Mouse (Mus musculus): ENCODE data around the gene Tenm4. TPM values are rescaled to one million over a fixed set of nuclear protein-coding genes. Genes with fewer than 3 reads are reported as not detected.

Gene Tenm4
- polyA plus RNA-seq, 1 experiment from 2014 or later: 49.7 TPM

- 88% methylated on average over 3 of the region's 3 CpGs for WGBS
- no peaks in the 10 kb centered on the region for H3K27me3 ChIP-seq (replicated peaks)
- no peak overlapping the region for H3K4me2 ChIP-seq
- H3K27ac ChIP-seq (replicated peaks): no peak overlapping the region
- H3K9me3 ChIP-seq (replicated peaks): no peaks in the 10 kb centered on the region
- H3K9ac ChIP-seq (replicated peaks): no peak overlapping the region
- H3K36me3 ChIP-seq: no peaks in the 10 kb centered on the region
- no peak for ATAC-seq (ENCODE audit: low FRiP score)
- H3K4me1 ChIP-seq: peaks cover 12% of the 10 kb centered on the region
- H3K4me3 ChIP-seq (replicated peaks): no peak overlapping the region
Observed at GRCm38 (mm10) chr7:96154025-96154424, 17.0 kb upstream of the Tenm4 start.

DNA sequence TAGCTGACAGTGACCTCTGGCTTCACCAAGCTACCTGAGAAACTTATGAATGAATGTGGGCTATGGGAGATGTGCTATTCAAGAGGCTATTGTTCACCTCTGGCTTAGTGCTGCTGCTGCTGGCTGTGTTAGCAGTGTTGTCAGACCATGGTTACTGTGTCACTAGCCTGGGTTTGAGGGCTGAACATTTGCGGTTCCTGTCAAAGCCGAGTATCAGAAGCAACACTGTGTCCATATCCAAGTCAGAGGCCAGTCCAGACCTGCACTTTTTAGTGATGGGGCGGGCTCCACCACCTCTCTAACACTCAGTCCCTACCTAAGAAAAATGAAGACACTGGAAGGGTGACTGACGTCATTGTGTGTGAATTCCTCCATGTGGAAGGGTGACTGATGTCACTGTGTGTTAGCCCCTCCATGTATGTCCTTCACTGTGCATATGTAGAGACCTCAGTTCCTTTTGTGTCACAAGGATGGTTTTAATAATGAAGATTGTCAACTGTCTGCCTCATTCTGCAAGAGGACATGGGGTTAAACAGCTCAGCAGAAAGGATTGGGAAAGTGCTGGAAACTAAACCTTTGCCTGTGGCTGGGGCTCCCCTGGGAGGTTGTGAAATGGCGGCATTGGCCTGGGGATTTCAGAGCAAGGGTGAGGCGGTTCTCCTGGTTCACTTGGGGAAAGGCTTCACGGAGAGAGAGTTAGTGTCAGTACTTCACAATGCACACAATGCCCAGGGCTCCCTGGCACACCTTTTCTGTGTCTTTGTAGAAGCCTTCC lies 14.4 kb upstream of the Tenm4 start:
- peaks cover 12% of the 10 kb centered on the region for H3K4me1 ChIP-seq
- H3K27ac ChIP-seq (replicated peaks): no peak overlapping the region
- H3K36me3 ChIP-seq: no peaks in the 10 kb centered on the region
- H3K9ac ChIP-seq (replicated peaks): no peak overlapping the region
- H3K9me3 ChIP-seq (replicated peaks): no peaks in the 10 kb centered on the region
- no peak for ATAC-seq (ENCODE audit: low FRiP score)
- WGBS: 86% methylated on average over 7 of the region's 7 CpGs
- no peak overlapping the region for H3K4me2 ChIP-seq
- no peak overlapping the region for H3K4me3 ChIP-seq (replicated peaks)
- no peaks in the 10 kb centered on the region for H3K27me3 ChIP-seq (replicated peaks)

DNA sequence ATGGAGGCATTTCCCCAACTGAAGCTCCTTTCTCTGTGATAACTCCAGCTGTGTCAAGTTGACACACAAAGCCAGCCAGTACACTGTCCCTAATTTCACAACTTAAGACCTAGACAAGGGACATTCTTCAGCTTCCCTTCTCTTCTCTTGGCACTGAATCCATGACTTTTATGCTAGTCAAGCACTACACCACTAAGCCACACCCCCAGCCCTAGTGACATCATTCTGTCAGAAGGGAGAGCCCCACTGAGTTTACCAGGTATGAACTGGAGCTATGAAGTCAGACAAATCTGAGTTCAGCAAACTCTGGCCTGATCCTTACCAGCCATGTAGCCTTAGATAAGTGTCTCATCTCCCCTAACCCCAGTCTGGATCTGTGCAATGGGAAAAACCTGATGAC lies 6.9 kb upstream of the Tenm4 start:
- no peaks in the 10 kb centered on the region for H3K36me3 ChIP-seq
- no peak overlapping the region for H3K9ac ChIP-seq (replicated peaks)
- H3K9me3 ChIP-seq (replicated peaks): no peaks in the 10 kb centered on the region
- no peak overlapping the region for H3K4me2 ChIP-seq
- no peak overlapping the region for H3K4me3 ChIP-seq (replicated peaks)
- H3K27ac ChIP-seq (replicated peaks): no peak overlapping the region
- no peaks in the 10 kb centered on the region for H3K27me3 ChIP-seq (replicated peaks)
- H3K4me1 ChIP-seq: peaks cover 8% of the 10 kb centered on the region; the same call in 1 of the 2 replicates
- no peak for ATAC-seq (ENCODE audit: low FRiP score)

- peak; percentile 80 for ATAC-seq (ENCODE audit: low FRiP score)
- Histone ChIP-seq H3K27me3 (replicated peaks) (no peaks in the 10 kb centered on the region), H3K9ac (replicated peaks) (no peak overlapping the region), H3K9me3 (replicated peaks) (no peaks in the 10 kb centered on the region), H3K4me1 (peaks cover 22% of the 10 kb centered on the region), H3K4me3 (replicated peaks) (no peak overlapping the region), H3K36me3 (no peaks in the 10 kb centered on the region), H3K27ac (replicated peaks) (no peak overlapping the region), H3K4me2 (no peak overlapping the region)
- WGBS: 25% methylated on average over 3 of the region's 3 CpGs
Observed at GRCm38 (mm10) chr7:96168921-96169320, 2.1 kb upstream of the Tenm4 start.

- Histone ChIP-seq H3K27ac (replicated peaks) (no peak overlapping the region), H3K36me3 (no peaks in the 10 kb centered on the region), H3K9me3 (replicated peaks) (no peaks in the 10 kb centered on the region), H3K9ac (replicated peaks) (no peak overlapping the region), H3K4me3 (replicated peaks) (no peak overlapping the region), H3K4me2 (peak overlapping the region; percentile 5; the same call in 1 of the 2 replicates), H3K27me3 (replicated peaks) (no peaks in the 10 kb centered on the region), H3K4me1 (peaks cover 22% of the 10 kb centered on the region)
- WGBS: 51% methylated on average over 11 of the region's 11 CpGs
- ATAC-seq (ENCODE audit: low FRiP score): no peak
Observed at GRCm38 (mm10) chr7:96171596-96172563, 834 bp downstream of the Tenm4 start.

DNA sequence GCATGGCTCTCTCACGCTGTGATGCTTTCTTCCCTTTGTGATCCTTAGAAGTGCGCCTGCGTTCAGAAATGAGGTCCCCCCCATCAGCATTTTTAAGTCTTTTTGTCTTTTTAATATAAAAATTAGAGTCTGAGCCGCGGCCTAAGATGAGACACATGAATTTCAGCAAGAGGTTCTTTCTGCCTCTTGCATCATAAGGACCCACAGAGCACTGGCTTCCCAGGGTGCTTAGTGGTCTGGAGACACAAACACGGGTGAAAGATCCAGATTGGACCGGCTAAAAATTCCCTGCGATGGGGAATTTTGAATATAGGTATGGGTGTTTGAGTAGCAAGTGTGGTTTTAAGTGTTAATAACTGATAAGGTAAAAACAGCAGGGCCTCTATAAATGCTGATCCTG lies 5.7 kb downstream of the Tenm4 start:
- Histone ChIP-seq H3K9ac (replicated peaks) (no peak overlapping the region), H3K36me3 (no peaks in the 10 kb centered on the region), H3K4me3 (replicated peaks) (no peak overlapping the region), H3K4me2 (no peak overlapping the region), H3K9me3 (replicated peaks) (no peaks in the 10 kb centered on the region), H3K4me1 (0 out of 2 replicates have a peak, but pooled peaks cover under 1% of the 10 kb centered on the region), H3K27ac (replicated peaks) (no peak overlapping the region), H3K27me3 (replicated peaks) (no peaks in the 10 kb centered on the region)
- 85% methylated on average over 8 of the region's 8 CpGs for WGBS
- no peak for ATAC-seq (ENCODE audit: low FRiP score)

DNA sequence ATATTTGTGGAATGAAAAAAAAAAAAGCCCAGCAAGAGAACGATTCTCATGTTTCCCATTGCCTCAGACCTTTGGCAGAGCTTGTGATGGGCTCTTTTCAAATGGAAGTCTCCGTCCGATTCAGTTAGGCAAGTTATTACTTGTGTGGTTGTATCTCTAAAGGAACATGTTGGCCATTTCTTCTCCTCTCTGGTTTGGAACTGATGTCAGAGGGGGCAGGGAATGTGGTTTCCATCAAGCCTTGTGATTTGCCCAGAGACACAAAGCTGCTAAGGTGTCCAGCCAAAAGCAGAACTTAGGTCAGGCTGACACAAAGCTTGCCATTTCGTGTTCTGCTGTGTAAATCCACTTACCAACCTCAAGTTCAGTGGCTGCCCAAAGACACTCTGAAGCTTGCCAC lies 10.7 kb downstream of the Tenm4 start:
- Histone ChIP-seq H3K27ac (replicated peaks) (no peak overlapping the region), H3K4me3 (replicated peaks) (no peak overlapping the region), H3K4me2 (no peak overlapping the region), H3K27me3 (replicated peaks) (no peaks in the 10 kb centered on the region), H3K9ac (replicated peaks) (no peak overlapping the region), H3K36me3 (no peaks in the 10 kb centered on the region), H3K4me1 (no peaks in the 10 kb centered on the region), H3K9me3 (replicated peaks) (no peaks in the 10 kb centered on the region)
- ATAC-seq (ENCODE audit: low FRiP score): no peak
- 85% methylated on average over 4 of the region's 4 CpGs for WGBS

GRCm38 (mm10) chr7:96183195-96183594 lies 12.1 kb downstream of the Tenm4 start:
- H3K9ac ChIP-seq (replicated peaks): no peak overlapping the region
- no peak overlapping the region for H3K4me3 ChIP-seq (replicated peaks)
- H3K4me2 ChIP-seq: no peak overlapping the region
- H3K27ac ChIP-seq (replicated peaks): no peak overlapping the region
- H3K9me3 ChIP-seq (replicated peaks): no peaks in the 10 kb centered on the region
- no peaks in the 10 kb centered on the region for H3K4me1 ChIP-seq
- no peak for ATAC-seq (ENCODE audit: low FRiP score)
- H3K27me3 ChIP-seq (replicated peaks): no peaks in the 10 kb centered on the region
- H3K36me3 ChIP-seq: no peaks in the 10 kb centered on the region
- WGBS: 79% methylated on average over 1 of the region's 1 CpGs

- ATAC-seq (ENCODE audit: low FRiP score): no peak
- H3K9me3 ChIP-seq (replicated peaks): no peaks in the 10 kb centered on the region
- no peak overlapping the region for H3K4me3 ChIP-seq (replicated peaks)
- no peak overlapping the region for H3K4me2 ChIP-seq
- H3K36me3 ChIP-seq: no peaks in the 10 kb centered on the region
- H3K27ac ChIP-seq (replicated peaks): no peak overlapping the region
- no peaks in the 10 kb centered on the region for H3K27me3 ChIP-seq (replicated peaks)
- no peaks in the 10 kb centered on the region for H3K4me1 ChIP-seq
- no peak overlapping the region for H3K9ac ChIP-seq (replicated peaks)
- WGBS: 78% methylated on average over 9 of the region's 9 CpGs
Observed at GRCm38 (mm10) chr7:96185411-96185810, 14.4 kb downstream of the Tenm4 start.

GRCm38 (mm10) chr7:96203812-96204560 lies 32.9 kb downstream of the Tenm4 start:
- ATAC-seq (ENCODE audit: low FRiP score): no peak
- WGBS: 79% methylated on average over 10 of the region's 10 CpGs
- Histone ChIP-seq H3K36me3 (no peaks in the 10 kb centered on the region), H3K9me3 (replicated peaks) (no peaks in the 10 kb centered on the region), H3K4me1 (0 out of 2 replicates have a peak, but pooled peaks cover 4% of the 10 kb centered on the region), H3K27me3 (replicated peaks) (0 out of 2 replicates have a peak, but pooled peaks cover 6% of the 10 kb centered on the region), H3K4me2 (no peak overlapping the region), H3K9ac (replicated peaks) (no peak overlapping the region), H3K27ac (replicated peaks) (no peak overlapping the region), H3K4me3 (replicated peaks) (no peak overlapping the region)

DNA sequence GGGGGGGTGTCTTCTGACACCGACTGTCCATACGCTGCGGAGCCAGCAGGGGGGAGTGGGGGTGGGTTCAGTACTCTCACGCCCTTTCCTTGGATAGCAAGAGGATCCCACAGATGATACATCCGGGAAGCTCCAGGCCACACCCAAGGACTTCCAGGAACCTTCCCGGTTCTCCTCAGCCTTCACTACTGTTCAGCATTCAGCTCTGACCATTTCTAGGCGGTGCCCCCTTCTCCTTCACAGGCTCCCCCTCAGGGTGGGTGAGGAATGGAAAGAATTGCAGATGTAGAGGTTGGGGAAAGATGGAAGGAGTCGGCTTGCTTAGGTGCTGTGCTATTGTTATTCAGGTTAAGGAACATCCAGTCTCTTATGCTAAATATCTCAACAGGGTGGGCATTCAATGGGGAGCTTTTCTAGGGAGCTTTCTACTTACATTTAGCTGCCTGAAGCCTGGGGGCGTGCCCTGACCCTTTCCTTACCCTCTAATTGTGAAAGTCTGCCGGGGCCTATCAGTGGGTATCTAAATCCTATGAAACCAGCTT lies 33.8 kb downstream of the Tenm4 start:
- Histone ChIP-seq H3K36me3 (no peaks in the 10 kb centered on the region), H3K4me2 (no peak overlapping the region), H3K9ac (replicated peaks) (no peak overlapping the region), H3K4me3 (replicated peaks) (no peak overlapping the region), H3K27ac (replicated peaks) (no peak overlapping the region), H3K9me3 (replicated peaks) (no peaks in the 10 kb centered on the region), H3K4me1 (peaks cover 11% of the 10 kb centered on the region; the same call in 1 of the 2 replicates), H3K27me3 (replicated peaks) (0 out of 2 replicates have a peak, but pooled peaks cover 6% of the 10 kb centered on the region)
- no peak for ATAC-seq (ENCODE audit: low FRiP score)
- WGBS: 32% methylated on average over 10 of the region's 10 CpGs

Data from neural tube, embryonic 15.5 days (tissue).